ENCODE assay signal across 8 mouse cellular contexts in the genomic region with DNA sequence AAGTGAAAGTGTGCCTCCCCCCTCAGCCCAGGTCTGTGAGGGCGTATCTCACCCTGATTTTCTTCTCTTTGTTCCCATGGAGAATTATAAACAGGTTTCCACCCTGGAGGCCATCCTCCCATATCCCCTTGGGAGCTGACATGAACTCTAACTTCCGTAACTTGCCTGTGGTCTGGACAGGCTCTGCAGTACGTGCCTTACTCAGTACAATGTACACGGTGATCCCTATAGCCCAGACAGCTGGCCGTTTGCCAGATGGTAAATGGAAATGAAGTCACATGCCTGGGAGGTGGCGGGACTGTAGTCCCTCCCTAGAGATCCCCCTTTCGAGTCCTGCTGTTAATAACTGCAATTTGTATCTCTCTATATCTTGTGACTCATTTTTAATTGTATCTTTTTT. TPM values are rescaled to one million over a fixed set of nuclear protein-coding genes. Genes with fewer than 3 reads are reported as not detected.
A peak's percentile ranks its signal among the peaks of the same experiment; 100 is the strongest.
DNase-seq lines count a peak whose midpoint lies in the region; ATAC-seq lines count a peak whose summit lies in the region.
"Had no signal": no experiment of that assay in that cellular context is flagged by ENCODE, and none has a peak within 500 bp of the region (broad histone marks: within the 10 kb centered on the region; RNA-seq: fewer than 3 reads in every experiment).

No protein-coding gene starts in this region.

- H3K27me3 ChIP-seq in heart, embryonic 14.5 days (ENCODE audit: control insufficient read depth, insufficient read depth, low read length) = no peaks in the 10 kb centered on the region
- H3K27me3 ChIP-seq in megakaryocyte, embryonic 14.5 days (replicated peaks) = no peaks in the 10 kb centered on the region

- H3K4me2 ChIP-seq in heart, embryonic 14.5 days (ENCODE audit: low read length) = peak overlapping the region; percentile 55

- H3K27ac ChIP-seq in heart, embryonic 14.5 days (replicated peaks in 1 of 2; ENCODE audit: control insufficient read depth in 1 of 2, insufficient read depth in 1 of 2, low read depth in 2 of 2, low read length in 2 of 2) = peak overlapping the region; percentile 72 to 85

- H3K36me3 ChIP-seq in heart, embryonic 14.5 days (ENCODE audit: control insufficient read depth, insufficient read depth, low read length) = peaks cover 1% of the 10 kb centered on the region; the same call in 1 of the 2 replicates
- peaks cover 11% of the 10 kb centered on the region for H3K36me3 ChIP-seq in megakaryocyte, embryonic 14.5 days (replicated peaks; ENCODE audit: low read length)

- 3% methylated on average over 7 of the region's 7 CpGs for WGBS in heart, embryonic 14.5 days

- DNase-seq in ZHBTc4 (ENCODE audit: low read depth, low spot score) = peak; percentile 54
- peak; percentile 57 for DNase-seq in embryo, embryonic 9.5 days (ENCODE audit: extremely low spot score)
- peak; percentile 32 to 52 for DNase-seq in kidney, postnatal 25 days
- DNase-seq in spleen, postnatal 14 days (ENCODE audit: low spot score in 2 of 2) = peak; percentile 58 to 72
- no peak for DNase-seq in cerebellum, adult 11-12 months

- peak overlapping the region in 1 of 2 experiments; percentile 15; a peak in 1 of 4 replicates for H3K4me3 ChIP-seq in heart, embryonic 14.5 days (ENCODE audit: control insufficient read depth in 1 of 2, insufficient read depth in 1 of 2, low read depth in 1 of 2, low read length in 2 of 2)
- peak overlapping the region; percentile 84 for H3K4me3 ChIP-seq in megakaryocyte, embryonic 14.5 days (replicated peaks)

- ATAC-seq in heart, embryonic 14.5 days (ENCODE audit: insufficient number of reproducible peaks, insufficient read depth, low FRiP score, low read depth) = peak; percentile 88

- peak overlapping the region; percentile 59; the same call in 1 of the 2 replicates for H3K9ac ChIP-seq in heart, embryonic 14.5 days (ENCODE audit: low read length)

- peaks cover 36 to 85% of the 10 kb centered on the region in 2 experiments for H3K4me1 ChIP-seq in heart, embryonic 14.5 days (ENCODE audit: control insufficient read depth in 2 of 2, insufficient read depth in 2 of 2, low read length in 2 of 2)
- peaks cover 100% of the 10 kb centered on the region for H3K4me1 ChIP-seq in megakaryocyte, embryonic 14.5 days

- no peaks in the 10 kb centered on the region for H3K9me3 ChIP-seq in heart, embryonic 14.5 days (ENCODE audit: control insufficient read depth, low read length)
- no peaks in the 10 kb centered on the region for H3K9me3 ChIP-seq in megakaryocyte, embryonic 14.5 days

RNA-seq across cellular contexts. Expression of a gene that starts 22.5 kb away (rescaled TPM):
- 12.1 and 12.4 TPM in 2 replicates for polyA plus RNA-seq in heart, embryonic 14.5 days (2014; fragmentation: Nextera tagmentation; extraction: Ambion mirVana)
- polyA plus RNA-seq in megakaryocyte, embryonic 14.5 days (2012; ENCODE audit: insufficient read depth, low replicate concordance) = 5.4 and 42.9 TPM in 2 replicates

RNA-seq across cellular contexts. Expression of a gene that starts 52.4 kb away (rescaled TPM):
- 8.2 and 13.4 TPM in 2 replicates for polyA plus RNA-seq in heart, embryonic 14.5 days (2014; fragmentation: Nextera tagmentation; extraction: Ambion mirVana)
- polyA plus RNA-seq in megakaryocyte, embryonic 14.5 days (2012; ENCODE audit: insufficient read depth, low replicate concordance) = 5.0 and 8.9 TPM in 2 replicates

RNA-seq across cellular contexts. Expression of a gene that starts 52.9 kb away (rescaled TPM):
- not detected in 2 replicates for polyA plus RNA-seq in heart, embryonic 14.5 days (2014; fragmentation: Nextera tagmentation; extraction: Ambion mirVana)
- not detected in 2 replicates for polyA plus RNA-seq in megakaryocyte, embryonic 14.5 days (2012; ENCODE audit: insufficient read depth, low replicate concordance)
- polyA plus RNA-seq: large intestine, adult 2 months had no signal
